Mouse (Mus musculus): ENCODE measurements around the gene Coro7. TPM values are rescaled to one million over a fixed set of nuclear protein-coding genes. Genes with fewer than 3 reads are reported as not detected.
A peak's percentile ranks its signal among the peaks of the same experiment; 100 is the strongest.
"Not testable (repeated sequence)": the region's sequence is repeated elsewhere in the genome, so short reads cannot be mapped to it uniquely, and the experiment has no call there.

Gene Coro7
- polyA plus RNA-seq, 1 experiment from 2014 or later: 16.4 TPM

- Histone ChIP-seq H3K9ac (ENCODE audit: low read depth, low read length) (peak overlapping the region; percentile 90), H3K4me3 (ENCODE audit: low read length) (peak overlapping the region; percentile 93), H3K27ac (ENCODE audit: low read depth, low read length) (peak overlapping the region; percentile 73; the same call in 1 of the 2 replicates), H3K36me3 (ENCODE audit: control insufficient read depth, insufficient read depth, low read length) (peaks cover 13% of the 10 kb centered on the region), H3K27me3 (ENCODE audit: control insufficient read depth, insufficient read depth, low read length) (no peaks in the 10 kb centered on the region), H3K9me3 (ENCODE audit: control insufficient read depth, low read length) (no peaks in the 10 kb centered on the region), H3K4me2 (replicated peaks; ENCODE audit: low read depth, low read length) (peak overlapping the region; percentile 94), H3K4me1 (ENCODE audit: control insufficient read depth, insufficient read depth, low read length) (peaks cover 13% of the 10 kb centered on the region)
- under 1% methylated on average over 54 of the region's 54 CpGs for WGBS
- peak; percentile 86 for ATAC-seq (ENCODE audit: low FRiP score, low TSS enrichment)
These were observed 4.2 kb upstream of the Coro7 start for GRCm38 (mm10) chr16:4683581-4684456.

- H3K36me3 ChIP-seq (ENCODE audit: control insufficient read depth, insufficient read depth, low read length): peaks cover 10% of the 10 kb centered on the region
- peak overlapping the region; percentile 90 for H3K9ac ChIP-seq (ENCODE audit: low read depth, low read length)
- WGBS: 31% methylated on average over 9 of the region's 9 CpGs
- H3K4me1 ChIP-seq (ENCODE audit: control insufficient read depth, insufficient read depth, low read length): peaks cover 16% of the 10 kb centered on the region
- peak overlapping the region; percentile 24; the same call in 1 of the 2 replicates for H3K27ac ChIP-seq (ENCODE audit: low read depth, low read length)
- H3K27me3 ChIP-seq (ENCODE audit: control insufficient read depth, insufficient read depth, low read length): no peaks in the 10 kb centered on the region
- H3K4me3 ChIP-seq (ENCODE audit: low read length): peak overlapping the region; percentile 93
- no peak for ATAC-seq (ENCODE audit: low FRiP score, low TSS enrichment)
- H3K4me2 ChIP-seq (replicated peaks; ENCODE audit: low read depth, low read length): peak overlapping the region; percentile 94
- no peaks in the 10 kb centered on the region for H3K9me3 ChIP-seq (ENCODE audit: control insufficient read depth, low read length)
These were observed 3.6 kb upstream of the Coro7 start for GRCm38 (mm10) chr16:4683193-4683580.

- ATAC-seq (ENCODE audit: low FRiP score, low TSS enrichment): no peak
- H3K9ac ChIP-seq (ENCODE audit: low read depth, low read length): peak overlapping the region; percentile 90; the same call in 1 of the 2 replicates
These were observed 3.1 kb upstream of the Coro7 start for GRCm38 (mm10) chr16:4682628-4683179.

GRCm38 (mm10) chr16:4680922-4681455, 1.4 kb upstream of the Coro7 start:
- H3K9me3 ChIP-seq (ENCODE audit: control insufficient read depth, low read length); H3K27ac ChIP-seq (ENCODE audit: low read depth, low read length): not testable (repeated sequence)
- WGBS: 90% methylated on average over 3 of the region's 3 CpGs

More at GRCm38 (mm10) chr16:4682628-4683179, 3.1 kb upstream of the Coro7 start:
- H3K4me1 ChIP-seq (ENCODE audit: control insufficient read depth, insufficient read depth, low read length): peaks cover 16% of the 10 kb centered on the region
- H3K4me2 ChIP-seq (replicated peaks; ENCODE audit: low read depth, low read length): no peak overlapping the region; the same call in 1 of the 2 replicates
- 80% methylated on average over 4 of the region's 4 CpGs for WGBS
- no peaks in the 10 kb centered on the region for H3K9me3 ChIP-seq (ENCODE audit: control insufficient read depth, low read length)
- H3K36me3 ChIP-seq (ENCODE audit: control insufficient read depth, insufficient read depth, low read length): peaks cover 7% of the 10 kb centered on the region
- H3K4me3 ChIP-seq (ENCODE audit: low read length): no peak overlapping the region; the same call in 1 of the 2 replicates
- H3K27me3 ChIP-seq (ENCODE audit: control insufficient read depth, insufficient read depth, low read length): no peaks in the 10 kb centered on the region
- no peak overlapping the region for H3K27ac ChIP-seq (ENCODE audit: low read depth, low read length)

GRCm38 (mm10) chr16:4678080-4678479, 1.5 kb downstream of the Coro7 start:
- peaks cover 10% of the 10 kb centered on the region for H3K36me3 ChIP-seq (ENCODE audit: control insufficient read depth, insufficient read depth, low read length)
- H3K9ac ChIP-seq (ENCODE audit: low read depth, low read length): no peak overlapping the region
- H3K27ac ChIP-seq (ENCODE audit: low read depth, low read length): no peak overlapping the region
- H3K4me1 ChIP-seq (ENCODE audit: control insufficient read depth, insufficient read depth, low read length): peaks cover 6% of the 10 kb centered on the region; the same call in 1 of the 2 replicates
- H3K9me3 ChIP-seq (ENCODE audit: control insufficient read depth, low read length): no peaks in the 10 kb centered on the region
- H3K4me2 ChIP-seq (replicated peaks; ENCODE audit: low read depth, low read length): peak overlapping the region; percentile 94; the same call in 1 of the 2 replicates
- no peaks in the 10 kb centered on the region for H3K27me3 ChIP-seq (ENCODE audit: control insufficient read depth, insufficient read depth, low read length)
- WGBS: 86% methylated on average over 5 of the region's 5 CpGs
- no peak overlapping the region for H3K4me3 ChIP-seq (ENCODE audit: low read length)
- ATAC-seq (ENCODE audit: low FRiP score, low TSS enrichment): no peak

More at GRCm38 (mm10) chr16:4680922-4681455, 1.4 kb upstream of the Coro7 start:
- not testable (repeated sequence) for H3K27me3 ChIP-seq (ENCODE audit: control insufficient read depth, insufficient read depth, low read length); H3K4me3 ChIP-seq (ENCODE audit: low read length); H3K9ac ChIP-seq (ENCODE audit: low read depth, low read length); H3K36me3 ChIP-seq (ENCODE audit: control insufficient read depth, insufficient read depth, low read length); ATAC-seq (ENCODE audit: low FRiP score, low TSS enrichment); H3K4me2 ChIP-seq (replicated peaks; ENCODE audit: low read depth, low read length)
- peaks cover 16% of the 10 kb centered on the region for H3K4me1 ChIP-seq (ENCODE audit: control insufficient read depth, insufficient read depth, low read length)

- WGBS: 88% methylated on average over 5 of the region's 5 CpGs
- no peak overlapping the region for H3K9ac ChIP-seq (ENCODE audit: low read depth, low read length)
- no peak overlapping the region for H3K4me3 ChIP-seq (ENCODE audit: low read length)
These were observed 2.7 kb downstream of the Coro7 start for GRCm38 (mm10) chr16:4676836-4677235.

GRCm38 (mm10) chr16:4674091-4674490, 5.5 kb downstream of the Coro7 start:
- ATAC-seq (ENCODE audit: low FRiP score, low TSS enrichment): no peak
- no peak overlapping the region for H3K4me3 ChIP-seq (ENCODE audit: low read length)
- peaks cover 6% of the 10 kb centered on the region; the same call in 1 of the 2 replicates for H3K4me1 ChIP-seq (ENCODE audit: control insufficient read depth, insufficient read depth, low read length)
- H3K36me3 ChIP-seq (ENCODE audit: control insufficient read depth, insufficient read depth, low read length): peaks cover 12% of the 10 kb centered on the region
- no peak overlapping the region for H3K4me2 ChIP-seq (replicated peaks; ENCODE audit: low read depth, low read length)
- no peak overlapping the region for H3K27ac ChIP-seq (ENCODE audit: low read depth, low read length)
- WGBS: 89% methylated on average over 4 of the region's 4 CpGs
- no peak overlapping the region for H3K9ac ChIP-seq (ENCODE audit: low read depth, low read length)
- H3K27me3 ChIP-seq (ENCODE audit: control insufficient read depth, insufficient read depth, low read length): no peaks in the 10 kb centered on the region
- H3K9me3 ChIP-seq (ENCODE audit: control insufficient read depth, low read length): no peaks in the 10 kb centered on the region

More at GRCm38 (mm10) chr16:4676836-4677235, 2.7 kb downstream of the Coro7 start:
- Histone ChIP-seq H3K9me3 (ENCODE audit: control insufficient read depth, low read length) (no peaks in the 10 kb centered on the region), H3K4me2 (replicated peaks; ENCODE audit: low read depth, low read length) (no peak overlapping the region), H3K27me3 (ENCODE audit: control insufficient read depth, insufficient read depth, low read length) (no peaks in the 10 kb centered on the region), H3K4me1 (ENCODE audit: control insufficient read depth, insufficient read depth, low read length) (peaks cover 6% of the 10 kb centered on the region; the same call in 1 of the 2 replicates), H3K36me3 (ENCODE audit: control insufficient read depth, insufficient read depth, low read length) (peaks cover 10% of the 10 kb centered on the region), H3K27ac (ENCODE audit: low read depth, low read length) (no peak overlapping the region)
- ATAC-seq (ENCODE audit: low FRiP score, low TSS enrichment): no peak

- Histone ChIP-seq H3K9ac (ENCODE audit: low read depth, low read length) (no peak overlapping the region), H3K4me3 (ENCODE audit: low read length) (no peak overlapping the region), H3K27ac (ENCODE audit: low read depth, low read length) (no peak overlapping the region), H3K27me3 (ENCODE audit: control insufficient read depth, insufficient read depth, low read length) (no peaks in the 10 kb centered on the region), H3K4me1 (ENCODE audit: control insufficient read depth, insufficient read depth, low read length) (no peaks in the 10 kb centered on the region), H3K36me3 (ENCODE audit: control insufficient read depth, insufficient read depth, low read length) (peaks cover 15% of the 10 kb centered on the region), H3K4me2 (replicated peaks; ENCODE audit: low read depth, low read length) (no peak overlapping the region), H3K9me3 (ENCODE audit: control insufficient read depth, low read length) (no peaks in the 10 kb centered on the region)
- WGBS: 28% methylated on average over 5 of the region's 5 CpGs
- ATAC-seq (ENCODE audit: low FRiP score, low TSS enrichment): no peak
These were observed 9.3 kb downstream of the Coro7 start for GRCm38 (mm10) chr16:4670317-4670716.
